Mouse (Mus musculus) myocyte (in vitro differentiated cells): Measurements from ENCODE around the gene Ctbp1.

Experiments used
- CEBPB ChIP-seq: IDR thresholded peaks from 2 replicates; pipeline ENCODE4 v1.6.1; 2011; ENCODE audit warnings: mild to moderate bottlenecking, moderate library complexity; ENCODE audit not compliant: poor library complexity, insufficient read depth, severe bottlenecking
- MYOD1 ChIP-seq, 3 experiments: IDR thresholded peaks; one replicate each; pipeline ENCODE4 v1.6.1; 2011; ENCODE audit warnings: control low read depth in 2 of 3, low read depth in 2 of 3, mild to moderate bottlenecking in 2 of 3, moderate library complexity in 1 of 3; ENCODE audit not compliant: insufficient read length in 2 of 3, control insufficient read depth in 1 of 3
- POLR2A ChIP-seq: IDR thresholded peaks from one replicate; pipeline ENCODE4 v1.6.1; 2011; ENCODE audit warnings: low read depth, mild to moderate bottlenecking, control low read depth, moderate library complexity; ENCODE audit not compliant: insufficient read length

- no peak for TF ChIP-seq POLR2A
- TF ChIP-seq MYOD1 (IDR thresholded peaks at IDR 0.05; ENCODE audit: control insufficient read depth in 1 of 3, insufficient read length in 2 of 3, low read depth in 2 of 3) = no peak
- TF ChIP-seq CEBPB = no peak
These were observed 50.3 kb downstream of the Ctbp1 start for GRCm38 (mm10) chr5:33224491-33224890.
